Mouse (Mus musculus): ENCODE data around the gene Prok2. TPM values are rescaled to one million over a fixed set of nuclear protein-coding genes. Genes with fewer than 3 reads are reported as not detected.

The Prok2 gene
- total RNA-seq (2021), result 1 to 10 TPM in 1 of 2 experiments, under 1 TPM in 1; 0.39 to 1.6 TPM

- no peak for DNase-seq (ENCODE audit: low spot score in 2 of 2)
- intact Hi-C loops (cut with DNase I), result no loop called here
These were observed at the start of gene Prok2 for GRCm38 (mm10) chr6:99725971-99726561. Gene Prok2 (minus strand): TSS chr6:99726392.

DNA sequence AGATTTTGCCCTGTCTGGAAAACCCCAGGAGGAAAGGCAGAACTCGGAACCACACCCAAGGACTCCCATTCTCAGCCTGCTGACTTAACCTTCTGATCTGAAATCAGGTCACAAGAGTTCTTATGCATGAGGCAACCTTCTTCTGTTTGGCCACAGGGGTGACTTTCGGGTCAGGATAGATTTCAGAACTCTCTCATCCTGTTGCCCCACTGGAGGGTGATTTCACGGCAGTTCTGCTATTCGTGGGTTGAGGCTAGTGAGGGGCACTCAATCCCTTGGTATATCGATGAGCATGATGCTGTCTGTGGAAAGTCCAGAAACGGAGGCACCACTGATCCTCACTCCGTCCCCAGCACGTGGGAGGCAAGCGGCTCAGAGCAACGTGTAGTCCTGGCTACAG, 48.5 kb upstream of the Prok2 start:
- DNase-seq (ENCODE audit: low spot score in 2 of 2), result no peak
- intact Hi-C loops (cut with DNase I), result no loop called here

DNA sequence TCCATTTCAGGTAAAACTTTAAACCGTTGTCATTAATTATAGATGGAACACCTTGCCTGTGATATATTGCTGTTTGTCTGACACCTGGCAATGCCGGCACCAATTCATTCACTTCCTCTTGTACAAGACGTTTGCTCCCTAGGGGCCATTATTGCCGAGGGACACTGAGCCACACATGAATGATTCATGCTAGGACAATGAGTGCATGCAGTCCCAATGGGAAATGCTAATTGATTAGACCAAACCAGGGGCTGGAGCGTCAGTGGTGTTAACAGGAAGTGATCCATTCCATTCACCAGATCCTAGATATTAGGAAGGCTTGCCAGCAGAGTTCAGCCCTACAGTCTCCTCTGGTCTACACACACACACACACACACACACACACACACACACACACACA, 42.3 kb upstream of the Prok2 start:
- DNase-seq (ENCODE audit: low spot score in 2 of 2), result no peak
- intact Hi-C loops (cut with DNase I), result no loop called here

- DNase-seq (ENCODE audit: low spot score in 2 of 2), result no peak
- intact Hi-C loops (cut with DNase I), result no loop called here
These were observed 38.7 kb upstream of the Prok2 start for GRCm38 (mm10) chr6:99764916-99765315.

- intact Hi-C loops (cut with DNase I), result no loop called here
- DNase-seq (ENCODE audit: low spot score in 2 of 2), result no peak
These were observed 36.1 kb upstream of the Prok2 start for GRCm38 (mm10) chr6:99762069-99762985.

- intact Hi-C loops (cut with DNase I), result no loop called here
These were observed 29.9 kb upstream of the Prok2 start for GRCm38 (mm10) chr6:99756105-99756504.

DNA sequence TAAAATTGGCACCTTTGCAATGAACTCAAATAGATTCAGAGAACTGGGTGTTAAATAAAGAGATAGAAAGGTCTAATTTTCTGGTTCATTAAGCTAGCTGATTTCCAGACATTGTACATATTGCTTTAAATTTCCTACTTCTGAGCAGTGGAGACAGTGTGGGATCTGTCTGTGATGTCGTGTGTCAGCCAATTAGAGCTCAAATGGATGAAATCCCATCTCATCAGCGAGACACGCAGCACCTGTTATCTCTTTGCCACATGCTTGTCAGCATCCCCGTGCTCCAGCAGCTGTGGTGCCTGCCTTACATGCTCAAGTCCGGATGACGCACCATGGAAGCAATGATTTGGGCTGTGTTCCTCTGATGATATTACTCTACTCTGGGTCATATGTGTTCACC, 25.1 kb upstream of the Prok2 start:
- DNase-seq (ENCODE audit: low spot score in 2 of 2), result no peak
- intact Hi-C loops (cut with DNase I), result no loop called here

More at GRCm38 (mm10) chr6:99756105-99756504, 29.9 kb upstream of the Prok2 start:
- no peak for DNase-seq (ENCODE audit: low spot score in 2 of 2)

DNA sequence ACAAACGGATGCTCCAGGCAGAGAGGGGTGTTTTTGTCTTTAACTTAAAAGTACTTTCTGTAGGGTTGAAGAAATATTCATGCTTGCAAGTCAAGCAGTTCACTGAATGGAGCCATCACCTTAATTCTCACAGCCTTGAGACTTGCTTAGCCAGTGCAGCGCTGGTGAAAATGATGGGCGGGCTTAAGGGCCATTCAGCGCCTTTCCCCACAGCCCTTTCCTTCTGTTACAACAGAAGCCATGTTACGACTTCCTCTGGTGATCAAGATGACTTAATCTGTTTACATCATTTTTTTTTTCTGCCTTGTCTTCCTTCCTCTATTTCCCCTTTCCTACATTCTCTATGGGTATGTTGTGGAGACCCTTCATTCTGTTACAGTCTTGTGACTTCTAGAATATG, 20.1 kb upstream of the Prok2 start:
- no peak for DNase-seq (ENCODE audit: low spot score in 2 of 2)
- intact Hi-C loops (cut with DNase I), result no loop called here

DNA sequence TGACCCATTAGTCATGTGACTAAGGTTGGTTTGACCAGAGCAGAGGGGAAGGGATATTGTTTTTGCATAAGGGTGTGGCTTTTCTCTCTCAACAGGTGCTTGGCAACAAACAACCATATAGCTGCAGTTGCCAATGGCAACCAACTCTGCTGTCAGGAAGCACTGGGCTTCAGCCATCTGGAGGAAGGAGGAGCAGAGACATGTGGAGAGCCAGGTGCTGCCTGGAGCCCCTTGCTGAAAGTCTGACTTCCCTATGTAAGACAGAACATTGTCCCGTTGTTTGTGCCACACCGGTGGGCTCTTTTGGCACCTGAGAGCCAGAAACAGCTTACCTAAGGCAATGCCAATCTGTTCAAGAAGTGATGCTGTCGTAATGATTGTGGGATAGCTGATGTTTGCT, 16.7 kb upstream of the Prok2 start:
- intact Hi-C loops (cut with DNase I), result no loop called here
- DNase-seq (ENCODE audit: low spot score in 2 of 2), result peak in 1 of 2 experiments; percentile 32

- intact Hi-C loops (cut with DNase I), result no loop called here
- no peak for DNase-seq (ENCODE audit: low spot score in 2 of 2)
These were observed 8.5 kb upstream of the Prok2 start for GRCm38 (mm10) chr6:99734666-99735065.

DNA sequence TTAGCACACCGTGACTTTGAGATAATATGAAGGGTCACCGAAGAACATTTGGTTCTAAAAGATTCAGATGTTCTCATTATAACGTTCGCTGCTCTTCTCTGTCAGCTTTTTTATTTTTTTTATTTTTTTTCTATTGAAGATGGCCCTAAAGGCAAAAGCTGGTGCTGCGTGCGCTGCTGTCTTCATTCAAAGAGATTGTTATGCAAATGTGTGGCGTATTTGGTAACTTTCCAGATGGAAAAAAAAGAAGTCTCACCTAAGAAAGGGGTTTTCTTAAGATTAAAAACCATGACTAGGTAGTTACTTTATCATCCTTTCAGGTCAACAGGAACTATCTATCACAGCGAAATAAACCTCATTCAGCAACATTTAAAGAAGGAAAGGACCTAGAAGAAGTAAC, 6.5 kb upstream of the Prok2 start:
- DNase-seq (ENCODE audit: low spot score in 2 of 2), result no peak
- intact Hi-C loops (cut with DNase I), result no loop called here

GRCm38 (mm10) chr6:99731926-99732325, 5.7 kb upstream of the Prok2 start:
- no peak for DNase-seq (ENCODE audit: low spot score in 2 of 2)
- intact Hi-C loops (cut with DNase I), result no loop called here

GRCm38 (mm10) chr6:99729853-99730252, 3.7 kb upstream of the Prok2 start:
- no peak for DNase-seq (ENCODE audit: low spot score in 2 of 2)
- intact Hi-C loops (cut with DNase I), result no loop called here

DNA sequence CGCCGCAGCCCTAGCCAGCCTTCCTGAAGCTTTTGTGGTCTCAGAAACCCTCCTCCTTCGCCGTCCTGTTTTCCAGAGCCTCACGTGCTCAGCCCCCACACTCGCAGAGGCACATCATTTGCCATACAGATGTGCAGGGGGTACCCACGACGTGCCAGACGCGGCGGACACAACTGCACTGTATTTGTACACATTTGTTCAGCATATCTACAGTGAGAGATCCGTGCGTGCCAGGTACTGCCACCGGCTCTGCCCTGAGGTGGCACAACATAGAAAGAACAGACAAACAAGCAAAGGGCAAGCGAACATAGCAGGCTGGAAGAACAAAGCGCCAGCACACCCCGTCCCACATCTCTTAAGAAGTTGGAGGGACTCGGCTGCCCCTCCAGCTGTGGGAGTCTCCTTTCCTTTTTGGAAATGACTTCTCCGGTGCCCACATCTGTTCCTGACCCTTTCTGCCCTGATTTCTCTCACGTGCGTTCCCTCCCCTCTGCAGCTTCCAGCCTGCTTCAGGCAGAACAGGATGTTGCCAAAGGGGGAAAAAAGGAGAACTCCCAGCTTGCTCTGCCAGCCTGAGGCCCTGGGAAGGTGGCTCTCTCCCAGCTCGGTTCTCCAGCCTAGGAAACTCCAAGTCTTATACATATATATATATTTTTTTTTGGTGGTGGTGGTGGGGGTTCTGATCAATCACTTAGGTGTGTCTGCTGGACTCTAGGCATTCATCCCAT, 548 bp upstream of the Prok2 start:
- no peak for DNase-seq (ENCODE audit: low spot score in 2 of 2)
- intact Hi-C loops (cut with DNase I), result no loop called here

GRCm38 (mm10) chr6:99722390-99722789, 3.8 kb downstream of the Prok2 start:
- intact Hi-C loops (cut with DNase I), result no loop called here
- peak in 1 of 2 experiments; percentile 27 for DNase-seq (ENCODE audit: low spot score in 2 of 2)

DNA sequence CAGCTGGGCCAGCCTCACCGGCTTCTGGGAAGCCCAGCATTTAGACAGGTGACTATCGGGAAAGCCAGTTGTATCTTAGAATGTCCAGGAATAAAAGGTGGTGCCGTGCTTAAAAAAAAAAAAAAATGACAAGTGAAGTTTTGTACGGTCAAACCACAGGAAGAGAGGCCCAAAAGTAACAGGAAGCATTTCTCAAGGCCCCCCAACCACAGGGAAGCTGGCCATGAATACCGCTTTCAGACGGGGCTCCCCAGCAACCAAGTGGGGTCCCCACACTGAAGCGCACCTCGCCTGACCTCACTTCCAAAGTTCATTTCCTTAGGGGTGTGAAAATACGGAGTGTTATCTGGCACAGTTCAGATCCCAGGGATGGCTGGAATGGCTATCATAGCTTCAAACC, 5.2 kb downstream of the Prok2 start:
- DNase-seq (ENCODE audit: low spot score in 2 of 2), result no peak
- intact Hi-C loops (cut with DNase I), result no loop called here

- no peak for DNase-seq (ENCODE audit: low spot score in 2 of 2)
- intact Hi-C loops (cut with DNase I), result no loop called here
These were observed 10.3 kb downstream of the Prok2 start for GRCm38 (mm10) chr6:99715913-99716312.

DNA sequence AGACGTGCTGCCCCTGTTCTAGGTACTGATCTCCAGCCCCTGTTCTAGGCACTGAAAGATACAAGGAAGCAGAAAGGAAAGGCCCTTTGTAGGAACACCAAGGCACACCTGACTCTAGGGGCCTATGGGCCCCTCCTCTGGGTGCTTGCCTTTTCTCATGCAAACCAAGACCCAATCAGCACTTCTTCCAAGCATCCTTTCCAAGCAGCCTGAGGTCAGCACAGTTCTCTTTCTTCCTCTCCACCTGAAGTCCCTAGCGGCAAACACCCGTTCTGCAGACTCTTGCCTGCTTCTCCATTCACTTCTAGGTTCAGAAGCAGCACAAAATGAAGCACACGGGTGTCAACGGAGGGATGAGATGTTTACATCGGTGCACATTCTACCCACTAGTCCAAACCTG, 11.0 kb downstream of the Prok2 start:
- DNase-seq (ENCODE audit: low spot score in 2 of 2), result no peak
- intact Hi-C loops (cut with DNase I), result no loop called here

DNA sequence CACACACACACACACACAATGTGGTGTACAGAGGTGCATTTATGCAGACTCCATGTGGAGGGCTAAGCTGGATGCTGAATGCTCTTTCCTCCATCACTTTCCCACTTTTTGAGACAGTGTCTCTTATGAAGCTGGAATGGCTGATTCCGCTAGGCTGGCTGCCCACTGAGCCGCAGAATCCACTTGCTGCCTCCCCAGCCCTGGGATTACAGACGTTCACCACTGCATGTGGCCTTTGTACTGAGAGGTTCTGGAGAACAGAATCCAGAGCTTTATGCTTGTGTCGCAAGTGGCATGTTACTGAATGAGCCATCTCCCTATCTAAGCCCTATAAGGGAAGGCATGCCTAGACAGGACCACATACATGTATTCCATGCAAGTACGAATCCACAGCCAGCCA, 12.9 kb downstream of the Prok2 start:
- intact Hi-C loops (cut with DNase I), result no loop called here
- no peak for DNase-seq (ENCODE audit: low spot score in 2 of 2)

DNA sequence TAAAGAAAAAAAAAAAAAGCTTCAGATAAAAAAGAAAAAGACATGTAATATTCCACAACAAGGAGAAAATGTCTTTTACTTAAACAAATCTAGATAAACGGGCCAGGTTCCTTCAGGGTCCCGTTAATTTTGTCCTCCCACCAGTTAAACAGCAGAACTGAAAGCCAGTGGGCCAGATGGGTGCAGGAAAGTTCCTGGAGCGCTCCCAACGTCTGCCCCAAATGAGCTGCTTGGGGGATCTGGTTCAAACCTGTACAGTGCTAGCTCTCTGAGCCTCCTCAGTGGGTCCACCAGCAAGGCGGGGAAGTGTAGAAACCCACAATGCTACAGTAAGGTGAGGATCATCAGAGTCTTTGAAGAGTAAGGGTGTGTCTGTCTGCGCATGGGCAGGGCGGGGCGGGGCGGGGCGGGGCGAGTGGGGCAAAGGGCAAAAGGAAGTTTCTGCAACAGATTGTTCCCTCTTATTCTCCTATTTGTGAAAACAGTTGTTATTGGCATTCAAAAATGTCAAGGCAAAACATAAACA, 14.6 kb downstream of the Prok2 start:
- intact Hi-C loops (cut with DNase I), result no loop called here
- DNase-seq (ENCODE audit: low spot score in 2 of 2), result no peak
